Mouse (Mus musculus) C2C12 (cell line): ENCODE measurements around the gene Dsn1.

Experiments used
- CTCF ChIP-seq: IDR thresholded peaks from one replicate; pipeline ENCODE4 v1.5.1; 2011; ENCODE audit not compliant: control insufficient read depth, insufficient read depth, insufficient read length
- FOSL1 ChIP-seq: IDR thresholded peaks from one replicate; pipeline ENCODE4 v1.8.0; 2011; ENCODE audit warnings: mild to moderate bottlenecking, low read length; ENCODE audit not compliant: poor library complexity, insufficient read depth, severe bottlenecking
- MAX ChIP-seq: IDR thresholded peaks from one replicate; pipeline ENCODE4 v1.6.1; 2011; ENCODE audit warnings: mild to moderate bottlenecking, control low read depth
- MYOG ChIP-seq: IDR thresholded peaks from one replicate; pipeline ENCODE4 v1.6.1; 2011; ENCODE audit not compliant: control insufficient read depth, insufficient read length; ENCODE audit errors: extremely low read depth
- USF1 ChIP-seq: IDR thresholded peaks from one replicate; pipeline ENCODE4 v1.6.1; 2011; ENCODE audit warnings: low read depth, mild to moderate bottlenecking, control low read depth, moderate library complexity

- TF ChIP-seq CTCF (no peak), MYOG (no peak), USF1 (no peak), MAX (no peak), FOSL1 (no peak)
Measured at GRCm38 (mm10) chr2:157041421-157041820, 34.5 kb upstream of the Dsn1 start.
